Mouse (Mus musculus) kidney, adult 8-10 months (tissue): ENCODE measurements at regions not wholly inside any gene's neighbourhood (a gene's known extent, or its start where the extent isn't known, plus 50 kb on each side); places are given as distances from the start of the nearest gene placed in this dataset.
"Not testable (repeated sequence)": the region's sequence is repeated elsewhere in the genome, so short reads cannot be mapped to it uniquely, and the experiment has no call there.

Experiments
- DNase-seq, 2 experiments: peaks; one replicate each; pipeline ENCODE4 v3.0.0; 2022

- DNase-seq, result no peak
These were observed 184.4 kb downstream of the Mat2b start for GRCm38 (mm10) chr11:40510325-40511239.

GRCm38 (mm10) chr11:40491599-40491998, 203.4 kb downstream of the Mat2b start:
- DNase-seq, result no peak

GRCm38 (mm10) chr11:40478171-40478570, 216.8 kb downstream of the Mat2b start:
- DNase-seq, result not testable (repeated sequence)

GRCm38 (mm10) chr11:40477294-40477693, 217.7 kb downstream of the Mat2b start:
- DNase-seq, result no peak

- peak in 1 of 2 experiments; percentile 2 for DNase-seq
These were observed 225.8 kb downstream of the Mat2b start for GRCm38 (mm10) chr11:40469080-40469705.

GRCm38 (mm10) chr11:40456571-40456970, 238.4 kb downstream of the Mat2b start:
- DNase-seq, result no peak

- not testable (repeated sequence) for DNase-seq
These were observed 240.0 kb downstream of the Mat2b start for GRCm38 (mm10) chr11:40454994-40455393.

GRCm38 (mm10) chr11:40446846-40447245, 248.2 kb downstream of the Mat2b start:
- no peak for DNase-seq

- no peak for DNase-seq
These were observed 261.0 kb downstream of the Mat2b start for GRCm38 (mm10) chr11:40434002-40434401.

- no peak for DNase-seq
These were observed 266.1 kb downstream of the Mat2b start for GRCm38 (mm10) chr11:40428858-40429257.

GRCm38 (mm10) chr11:40424316-40424715, 270.7 kb downstream of the Mat2b start:
- no peak for DNase-seq

- DNase-seq, result no peak
These were observed 287.4 kb downstream of the Mat2b start for GRCm38 (mm10) chr11:40407571-40407970.

GRCm38 (mm10) chr11:40402249-40402648, 292.8 kb downstream of the Mat2b start:
- no peak for DNase-seq

GRCm38 (mm10) chr11:40397453-40398104, 297.4 kb downstream of the Mat2b start:
- no peak for DNase-seq

GRCm38 (mm10) chr11:40395331-40395730, 299.7 kb downstream of the Mat2b start:
- no peak for DNase-seq

- DNase-seq, result no peak
These were observed 300.1 kb downstream of the Mat2b start for GRCm38 (mm10) chr11:40394864-40395266.

GRCm38 (mm10) chr11:40394283-40394758, 300.7 kb downstream of the Mat2b start:
- DNase-seq, result no peak

- DNase-seq, result no peak
These were observed 314.3 kb downstream of the Mat2b start for GRCm38 (mm10) chr11:40380696-40381095.

GRCm38 (mm10) chr11:40371696-40372095, 323.3 kb downstream of the Mat2b start:
- no peak for DNase-seq

GRCm38 (mm10) chr11:40366573-40366972, 328.4 kb downstream of the Mat2b start:
- no peak for DNase-seq

GRCm38 (mm10) chr11:40362530-40363185, 332.3 kb downstream of the Mat2b start:
- DNase-seq, result no peak
